Mouse (Mus musculus) C2C12 (cell line): Measurements from ENCODE around the gene Znrd1.

Experiments used
- CTCF ChIP-seq: IDR thresholded peaks from one replicate; pipeline ENCODE4 v1.5.1; 2011; ENCODE audit not compliant: control insufficient read depth, insufficient read depth, insufficient read length
- MAX ChIP-seq: IDR thresholded peaks from one replicate; pipeline ENCODE4 v1.6.1; 2011; ENCODE audit warnings: mild to moderate bottlenecking, control low read depth
- MYOD1 ChIP-seq: IDR thresholded peaks from one replicate; pipeline ENCODE4 v1.6.1; 2011; ENCODE audit warnings: low read depth; ENCODE audit not compliant: control insufficient read depth, insufficient read length
- USF1 ChIP-seq: IDR thresholded peaks from one replicate; pipeline ENCODE4 v1.6.1; 2011; ENCODE audit warnings: low read depth, mild to moderate bottlenecking, control low read depth, moderate library complexity

DNA sequence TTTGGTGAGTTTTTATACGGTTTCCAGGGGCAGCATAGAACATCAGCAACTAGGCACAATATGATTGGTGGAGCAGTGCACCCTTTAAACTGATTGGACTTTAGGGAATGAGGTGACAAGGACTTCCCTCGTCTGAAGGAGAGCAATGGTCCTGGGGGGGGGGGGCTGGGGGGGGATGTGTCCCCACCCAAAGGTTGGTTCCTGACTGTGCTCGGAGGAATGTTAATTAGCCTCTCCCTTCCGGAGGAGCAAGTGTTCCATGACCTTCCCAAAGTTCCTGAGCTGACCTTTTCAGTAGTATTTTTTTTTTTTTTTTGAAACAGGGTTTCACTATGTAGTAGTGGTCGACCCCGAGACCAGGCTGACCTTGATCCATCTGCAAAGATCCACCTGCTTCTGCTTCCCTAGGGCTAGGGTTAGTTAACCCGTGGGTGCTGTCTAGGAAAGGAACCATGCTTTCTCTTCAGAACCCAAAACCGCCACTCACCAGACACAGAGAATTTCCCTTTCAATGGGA lies 15.0 kb upstream of the Znrd1 start:
- TF ChIP-seq CTCF (no peak), MYOD1 (no peak), USF1 (no peak), MAX (no peak)
